Mouse (Mus musculus) heart, postnatal 0 days (tissue): Measurements from ENCODE around the gene Ylpm1. TPM values are rescaled to one million over a fixed set of nuclear protein-coding genes. Genes with fewer than 3 reads are reported as not detected.
A peak's percentile ranks its signal among the peaks of the same experiment; 100 is the strongest.

Source experiments
- ATAC-seq: fragments of 200-750 bp; cut with Nextera tagmentation; 2 replicates; pipeline ENCODE4 v1.8.0; 2017; ENCODE audit warnings: low read depth, moderate number of reproducible peaks, moderate library complexity; ENCODE audit not compliant: insufficient read depth
- DNase-seq: peaks from one replicate; pipeline ENCODE4 v3.0.0-alpha.2; 2016; ENCODE audit warnings: low spot score
- H3K27ac ChIP-seq: fragments of 300-500 bp; sonication (generic); 2 replicates; pipeline ENCODE4 v1.5.1; 2014; ENCODE audit warnings: low read depth, mild to moderate bottlenecking
- H3K27me3 ChIP-seq: fragments of 300-500 bp; sonication (generic); 2 replicates; pipeline ENCODE4 v1.6.1; 2014; ENCODE audit warnings: low read length, mixed read lengths; ENCODE audit not compliant: control insufficient read depth, insufficient read depth
- H3K36me3 ChIP-seq: fragments of 300-500 bp; sonication (generic); replicated peaks from 2 replicates; pipeline ENCODE4 v1.6.1; 2014; ENCODE audit warnings: low read length, mixed read lengths; ENCODE audit not compliant: control insufficient read depth, insufficient read depth
- H3K4me1 ChIP-seq: fragments of 300-500 bp; sonication (generic); 2 replicates; pipeline ENCODE4 v1.6.1; 2014; ENCODE audit warnings: antibody characterized with exemption; ENCODE audit not compliant: control insufficient read depth, insufficient read depth
- H3K4me2 ChIP-seq: fragments of 300-500 bp; sonication (generic); 2 replicates; pipeline ENCODE4 v1.6.1; 2014; ENCODE audit warnings: low read depth, mild to moderate bottlenecking, low read length, moderate library complexity
- H3K4me3 ChIP-seq: fragments of 300-500 bp; sonication (generic); 2 replicates; pipeline ENCODE4 v1.5.1; 2014; ENCODE audit warnings: low read depth, low read length
- H3K9ac ChIP-seq: fragments of 300-500 bp; sonication (generic); replicated peaks from 2 replicates; pipeline ENCODE4 v1.6.1; 2014; ENCODE audit warnings: low read depth, low read length, mixed read lengths
- H3K9me3 ChIP-seq: fragments of 300-500 bp; sonication (generic); replicated peaks from 2 replicates; pipeline ENCODE4 v1.6.1; 2016; ENCODE audit warnings: low read length; ENCODE audit not compliant: control insufficient read depth
- CTCF ChIP-seq: IDR thresholded peaks from 2 replicates; pipeline ENCODE4 v1.5.1; 2016; ENCODE audit warnings: antibody characterized with exemption, control low read depth, low read depth
- EP300 ChIP-seq: IDR thresholded peaks from 2 replicates; pipeline ENCODE4 v1.6.1; 2016; ENCODE audit warnings: antibody characterized with exemption, low read depth
- WGBS: fragments of 180-500 bp; shearing (Covaris S2); extraction: QIAGEN DNeasy Blood & Tissue Kit; methylation state at CpG from one replicate; pipeline ENCODE4 v1.1.7; 2014; 5-methylcytosine and 5-hydroxymethylcytosine counted together
- polyA plus RNA-seq: library from polyadenylated mRNA; unstranded; fragments of >200 nt; fragmentation: Nextera tagmentation; extraction: Ambion mirVana; gene quantifications from 2 replicates; pipeline ENCODE4 v1.2.1, GENCODE M21; 2015
- total RNA-seq: library from RNA; depleted of rRNA; stranded (reverse); fragments of >200 nt; gene quantifications from 2 replicates; pipeline ENCODE4 v1.2.3, GENCODE M21; 2014; ENCODE audit warnings: low replicate concordance

Gene Ylpm1
- total and polyA plus RNA-seq, 2 experiments from 2014 or later = 10.5 to 14.7 TPM

GRCm38 (mm10) chr12:85077100-85077499 lies 81.0 kb downstream of the Ylpm1 start:
- TF ChIP-seq CTCF = no peak

GRCm38 (mm10) chr12:85084257-85084656 lies 88.1 kb downstream of the Ylpm1 start:
- TF ChIP-seq CTCF (no peak), EP300 (no peak)
- WGBS = 52% methylated on average over 2 of the region's 2 CpGs
- Histone ChIP-seq H3K4me3 (no peak overlapping the region), H3K4me2 (no peak overlapping the region), H3K27ac (no peak overlapping the region), H3K27me3 (no peaks in the 10 kb centered on the region), H3K4me1 (no peaks in the 10 kb centered on the region), H3K9ac (no peak overlapping the region), H3K36me3 (peaks cover 21% of the 10 kb centered on the region), H3K9me3 (no peaks in the 10 kb centered on the region)
- no peak for DNase-seq
- no peak for ATAC-seq

More at GRCm38 (mm10) chr12:85077100-85077499, 81.0 kb downstream of the Ylpm1 start:
- peaks cover 13% of the 10 kb centered on the region for H3K36me3 ChIP-seq
- 87% methylated on average over 3 of the region's 3 CpGs for WGBS
- DNase-seq = no peak
- no peak overlapping the region for H3K9ac ChIP-seq
- no peaks in the 10 kb centered on the region for H3K27me3 ChIP-seq
- H3K9me3 ChIP-seq = no peaks in the 10 kb centered on the region
- no peaks in the 10 kb centered on the region for H3K4me1 ChIP-seq
- no peak overlapping the region for H3K4me3 ChIP-seq
- no peak for ATAC-seq
- H3K27ac ChIP-seq = no peak overlapping the region
- no peak overlapping the region for H3K4me2 ChIP-seq

- Histone ChIP-seq H3K4me2 (no peak overlapping the region), H3K4me3 (no peak overlapping the region), H3K27me3 (no peaks in the 10 kb centered on the region), H3K36me3 (peaks cover 21% of the 10 kb centered on the region), H3K4me1 (no peaks in the 10 kb centered on the region), H3K9ac (no peak overlapping the region), H3K27ac (no peak overlapping the region), H3K9me3 (no peaks in the 10 kb centered on the region)
- ATAC-seq = no peak
- no peak for DNase-seq
- TF ChIP-seq EP300 = no peak
- TF ChIP-seq CTCF = no peak
- 65% methylated on average over 4 of the region's 4 CpGs for WGBS
These were observed 88.8 kb downstream of the Ylpm1 start for GRCm38 (mm10) chr12:85084941-85085340.

DNA sequence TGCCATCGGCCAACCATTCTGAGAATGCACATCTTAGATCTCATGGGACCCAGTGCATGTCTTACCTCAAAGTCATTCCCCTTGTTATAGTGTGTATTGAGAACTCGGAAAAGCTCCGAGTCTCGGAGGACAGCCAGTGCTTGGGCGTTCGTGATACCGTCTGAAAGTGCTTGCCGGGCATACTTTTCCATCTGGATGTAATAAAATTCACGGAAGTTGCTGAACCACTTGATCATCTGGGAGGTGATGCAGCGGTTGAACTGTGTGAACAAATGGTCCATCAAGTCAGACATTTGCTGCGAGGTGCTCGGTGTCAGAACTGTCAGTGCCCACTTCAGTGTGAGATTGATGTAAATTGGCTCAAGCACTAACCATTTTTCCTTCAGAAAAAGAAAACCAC lies 91.7 kb downstream of the Ylpm1 start:
- H3K9me3 ChIP-seq = no peaks in the 10 kb centered on the region
- no peaks in the 10 kb centered on the region for H3K4me1 ChIP-seq
- no peak overlapping the region for H3K4me2 ChIP-seq
- peaks cover 21% of the 10 kb centered on the region for H3K36me3 ChIP-seq
- H3K4me3 ChIP-seq = no peak overlapping the region
- TF ChIP-seq EP300 = no peak
- no peak for TF ChIP-seq CTCF
- no peak for DNase-seq
- H3K27ac ChIP-seq = no peak overlapping the region
- 91% methylated on average over 12 of the region's 12 CpGs for WGBS
- no peak for ATAC-seq
- no peaks in the 10 kb centered on the region for H3K27me3 ChIP-seq
- no peak overlapping the region for H3K9ac ChIP-seq

DNA sequence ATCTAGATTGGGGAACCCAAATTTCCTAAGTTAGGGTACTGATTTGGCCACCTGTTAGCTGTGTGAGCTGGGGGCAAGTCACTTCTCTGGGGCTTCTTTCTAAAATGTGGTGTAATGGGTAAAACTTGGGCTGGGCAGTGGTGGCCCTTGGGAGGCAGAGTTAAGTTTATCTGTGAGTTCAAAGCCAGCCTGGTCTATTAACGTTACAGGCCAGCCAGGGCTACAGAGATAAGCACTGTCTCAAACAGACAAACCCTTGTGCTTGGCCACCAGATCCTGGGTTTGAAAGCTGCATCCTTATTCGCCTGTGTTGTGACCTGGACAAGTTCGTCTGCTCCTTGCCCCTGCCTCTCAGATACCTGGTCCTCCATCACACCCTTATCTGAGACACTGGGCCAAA lies 95.1 kb downstream of the Ylpm1 start:
- 68% methylated on average over 3 of the region's 3 CpGs for WGBS
- H3K9ac ChIP-seq = no peak overlapping the region
- H3K4me3 ChIP-seq = no peak overlapping the region
- TF ChIP-seq EP300 = no peak
- TF ChIP-seq CTCF = no peak
- no peaks in the 10 kb centered on the region for H3K27me3 ChIP-seq
- no peak overlapping the region for H3K27ac ChIP-seq
- DNase-seq (no peak), ATAC-seq (no peak)
- no peak overlapping the region for H3K4me2 ChIP-seq
- peaks cover 21% of the 10 kb centered on the region for H3K36me3 ChIP-seq
- H3K4me1 ChIP-seq = no peaks in the 10 kb centered on the region; the same call in 1 of the 2 replicates
- no peaks in the 10 kb centered on the region for H3K9me3 ChIP-seq

DNA sequence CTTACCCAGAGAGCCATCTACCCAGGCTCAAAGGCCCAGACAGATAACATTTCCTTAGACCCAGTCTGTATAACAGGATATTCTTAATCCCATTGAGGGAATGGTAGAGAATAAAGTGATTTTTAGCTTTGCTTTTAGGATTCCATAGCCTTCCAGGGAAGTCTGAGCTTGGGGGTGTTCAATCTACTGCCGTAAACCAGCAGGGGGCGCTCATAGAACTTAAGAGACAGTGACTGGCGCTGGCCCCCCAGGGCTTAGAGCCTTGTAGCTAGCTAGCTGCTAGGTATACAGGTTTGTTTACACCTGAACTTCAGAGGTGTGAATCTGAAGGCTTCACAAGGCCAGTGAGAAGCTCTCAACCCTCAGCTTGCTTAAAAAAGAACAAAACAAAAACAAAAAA lies 96.1 kb downstream of the Ylpm1 start:
- Histone ChIP-seq H3K4me3 (no peak overlapping the region), H3K4me1 (no peaks in the 10 kb centered on the region; the same call in 1 of the 2 replicates), H3K9ac (no peak overlapping the region), H3K4me2 (no peak overlapping the region), H3K27ac (no peak overlapping the region), H3K27me3 (no peaks in the 10 kb centered on the region), H3K36me3 (peaks cover 14% of the 10 kb centered on the region), H3K9me3 (no peaks in the 10 kb centered on the region)
- DNase-seq (peak; percentile 73), ATAC-seq (peak; percentile 49; the same call in 1 of the 2 replicates)
- 5% methylated on average over 3 of the region's 3 CpGs for WGBS
- TF ChIP-seq EP300 (no peak), CTCF (peak; percentile 64)
